Mouse (Mus musculus) lung, postnatal 25 days (tissue): ENCODE measurements around the gene Ppm1h.
A peak's percentile ranks its signal among the peaks of the same experiment; 100 is the strongest.

Source experiments
- DNase-seq: peaks from one replicate; pipeline ENCODE4 v3.0.0; 2022; ENCODE audit warnings: low spot score

The Ppm1h gene

DNA sequence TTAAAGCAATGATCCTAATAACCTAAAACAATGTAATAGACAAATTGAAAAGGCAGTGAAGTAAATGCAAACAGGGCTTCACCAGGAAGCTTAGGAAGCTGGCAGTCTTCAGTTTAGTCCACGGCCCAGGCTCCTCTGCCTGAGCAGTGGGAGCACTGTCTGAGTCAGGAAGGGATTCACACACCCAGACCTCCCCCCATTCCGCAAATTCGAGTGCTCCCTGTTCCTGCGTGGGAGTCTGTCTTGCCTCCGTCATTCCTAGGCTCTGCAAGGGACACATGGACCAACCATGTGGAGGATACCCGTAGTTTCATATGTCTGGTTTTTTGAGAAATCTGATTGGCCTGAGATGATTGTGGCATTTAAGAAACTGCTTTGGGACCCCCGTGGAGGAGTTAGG lies 67.6 kb downstream of the Ppm1h start:
- no peak for DNase-seq

GRCm38 (mm10) chr10:122747151-122747925 lies 68.8 kb downstream of the Ppm1h start:
- DNase-seq, result no peak

GRCm38 (mm10) chr10:122748361-122748951 lies 69.9 kb downstream of the Ppm1h start:
- no peak for DNase-seq

DNA sequence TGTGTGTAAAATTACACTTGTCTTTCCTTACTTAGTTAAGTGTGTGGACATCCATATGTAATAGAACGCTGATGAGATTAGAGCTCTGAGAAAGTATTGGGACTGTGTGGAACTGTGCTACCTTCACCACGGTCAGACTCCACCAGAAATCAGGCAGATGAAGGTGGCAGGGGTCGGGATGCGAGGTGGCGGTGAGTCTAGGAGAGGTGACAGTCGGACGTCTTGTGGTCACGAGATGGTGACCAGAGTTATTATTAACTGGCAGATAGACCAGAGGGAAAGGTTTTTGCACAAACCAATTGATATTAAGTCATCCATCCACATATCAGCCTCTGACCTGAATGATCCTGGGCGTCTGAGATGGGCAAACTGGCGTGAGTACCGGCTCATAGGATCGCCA lies 70.5 kb downstream of the Ppm1h start:
- no peak for DNase-seq

DNA sequence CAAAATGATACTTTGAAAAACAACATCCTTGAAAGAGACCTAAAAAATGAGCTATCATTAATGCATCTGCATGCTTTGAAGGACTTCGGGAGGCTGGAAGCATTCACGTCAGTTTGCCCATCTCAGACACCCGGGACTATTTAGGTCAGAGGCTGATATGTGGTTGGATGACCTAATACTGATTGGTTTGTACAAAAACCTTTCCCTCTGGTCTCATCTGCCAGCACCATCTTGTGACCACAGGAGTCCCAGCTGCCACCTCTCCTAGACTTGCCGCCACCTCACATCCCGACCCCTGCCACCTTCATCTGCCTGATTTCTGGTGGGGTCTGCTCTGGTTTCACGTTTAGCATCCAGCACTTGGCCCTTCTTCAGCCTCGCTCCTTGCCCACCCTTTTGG lies 71.3 kb downstream of the Ppm1h start:
- DNase-seq, result no peak

DNA sequence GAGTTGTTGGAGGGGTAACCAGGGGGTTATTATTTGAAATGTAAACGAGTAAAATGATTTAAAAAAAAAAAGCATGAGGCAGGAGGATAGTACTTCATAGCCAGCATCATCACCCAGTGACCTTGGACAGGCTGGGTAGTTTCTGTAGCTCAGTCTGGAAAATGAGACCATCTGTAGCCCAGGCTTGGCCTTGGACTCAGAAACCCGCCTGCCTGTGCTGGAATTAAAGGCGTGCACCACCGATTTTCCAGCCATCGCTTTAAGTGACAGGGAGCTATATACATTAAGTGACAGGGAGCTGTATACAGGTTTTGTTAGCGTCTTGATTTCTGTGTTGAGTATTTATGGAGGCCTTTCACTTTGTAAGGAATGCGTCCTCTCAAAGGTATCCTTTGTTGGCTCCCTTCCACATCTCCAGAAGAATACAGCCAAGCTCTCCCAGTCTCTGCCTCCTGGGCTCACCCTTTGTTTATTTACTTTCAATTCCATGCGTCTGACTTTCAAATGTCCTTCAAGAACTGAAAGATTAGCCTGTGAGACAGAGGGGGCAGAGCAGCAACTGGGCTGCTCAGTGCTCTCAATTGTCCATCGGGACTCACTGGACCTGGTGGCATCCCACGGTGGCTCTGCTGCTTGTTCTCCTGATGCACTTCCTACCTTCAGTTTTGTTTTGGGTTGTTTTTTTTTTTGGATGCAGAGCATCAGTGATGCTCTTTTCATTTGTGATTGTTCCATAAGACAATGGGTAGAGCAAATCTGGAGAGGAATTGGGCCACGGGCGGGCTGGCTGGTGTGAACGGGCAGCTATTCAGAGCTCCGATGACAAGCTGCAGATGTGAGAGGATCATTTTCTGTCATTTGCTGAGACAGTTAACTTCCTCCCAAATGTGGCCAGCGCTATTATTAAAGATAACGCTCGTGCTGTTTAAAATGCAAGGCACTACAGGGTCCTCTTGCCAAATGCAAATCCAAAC lies 74.7 kb downstream of the Ppm1h start:
- no peak for DNase-seq

GRCm38 (mm10) chr10:122753924-122754307 lies 75.4 kb downstream of the Ppm1h start:
- no peak for DNase-seq

GRCm38 (mm10) chr10:122754967-122755366 lies 76.4 kb downstream of the Ppm1h start:
- DNase-seq, result no peak

GRCm38 (mm10) chr10:122756879-122757530 lies 78.4 kb downstream of the Ppm1h start:
- no peak for DNase-seq

DNA sequence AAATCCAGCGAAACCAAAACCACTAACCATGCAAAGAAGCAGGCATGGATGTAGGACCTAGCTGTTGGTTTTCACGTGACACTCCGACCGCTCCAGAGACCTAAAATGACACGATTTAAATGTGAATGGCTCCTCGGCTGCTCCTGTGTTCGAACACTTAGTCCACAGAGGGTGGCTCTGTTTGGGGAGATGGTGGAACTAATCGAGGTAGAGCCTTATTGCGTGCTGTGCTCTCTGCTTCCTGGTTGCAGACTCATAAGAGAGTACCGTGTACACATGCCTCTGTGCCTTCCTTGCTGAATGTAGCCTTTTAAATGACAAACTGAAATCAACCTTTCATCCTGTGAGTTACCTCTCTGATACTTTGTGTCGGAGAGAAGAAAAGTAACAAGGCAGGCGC lies 79.2 kb downstream of the Ppm1h start:
- DNase-seq, result no peak

DNA sequence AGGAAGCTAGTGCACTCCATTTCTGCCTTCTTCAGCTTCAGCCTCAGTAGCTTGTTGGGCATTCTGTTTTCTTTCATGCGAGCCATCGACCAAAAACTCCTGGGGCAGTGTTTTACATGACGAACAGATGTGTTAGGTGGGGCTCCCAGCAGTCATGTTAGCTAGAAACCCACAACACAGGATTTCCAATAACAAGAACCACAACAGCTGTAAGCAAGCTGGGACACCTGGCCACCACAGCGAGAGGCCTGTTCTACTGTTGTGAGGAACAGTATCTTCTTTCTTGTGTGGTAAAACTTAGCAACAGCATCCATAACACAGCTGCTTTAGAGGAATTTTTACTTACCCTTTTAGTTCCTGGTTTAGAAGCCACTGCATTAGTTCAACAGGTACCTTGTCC lies 79.8 kb downstream of the Ppm1h start:
- peak; percentile 24 for DNase-seq

DNA sequence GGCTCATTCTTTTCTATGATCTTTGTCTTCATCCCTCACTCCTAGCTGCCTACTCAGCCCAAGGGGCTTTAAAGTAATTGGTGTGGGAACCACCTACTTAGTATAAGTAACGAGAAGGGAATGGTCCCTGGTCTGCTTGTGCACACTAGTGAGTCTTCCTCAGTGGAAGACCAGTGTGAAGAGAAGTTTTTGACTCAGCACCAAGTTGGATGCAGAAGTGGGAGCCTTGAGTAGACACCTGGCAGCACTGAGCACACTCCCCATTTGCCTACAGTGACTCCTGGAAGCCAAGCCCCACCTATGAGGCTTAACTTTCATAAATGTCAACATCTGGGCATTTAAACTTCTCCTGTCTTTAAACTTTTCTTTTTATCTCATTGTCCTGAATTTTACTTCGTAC lies 81.2 kb downstream of the Ppm1h start:
- no peak for DNase-seq

DNA sequence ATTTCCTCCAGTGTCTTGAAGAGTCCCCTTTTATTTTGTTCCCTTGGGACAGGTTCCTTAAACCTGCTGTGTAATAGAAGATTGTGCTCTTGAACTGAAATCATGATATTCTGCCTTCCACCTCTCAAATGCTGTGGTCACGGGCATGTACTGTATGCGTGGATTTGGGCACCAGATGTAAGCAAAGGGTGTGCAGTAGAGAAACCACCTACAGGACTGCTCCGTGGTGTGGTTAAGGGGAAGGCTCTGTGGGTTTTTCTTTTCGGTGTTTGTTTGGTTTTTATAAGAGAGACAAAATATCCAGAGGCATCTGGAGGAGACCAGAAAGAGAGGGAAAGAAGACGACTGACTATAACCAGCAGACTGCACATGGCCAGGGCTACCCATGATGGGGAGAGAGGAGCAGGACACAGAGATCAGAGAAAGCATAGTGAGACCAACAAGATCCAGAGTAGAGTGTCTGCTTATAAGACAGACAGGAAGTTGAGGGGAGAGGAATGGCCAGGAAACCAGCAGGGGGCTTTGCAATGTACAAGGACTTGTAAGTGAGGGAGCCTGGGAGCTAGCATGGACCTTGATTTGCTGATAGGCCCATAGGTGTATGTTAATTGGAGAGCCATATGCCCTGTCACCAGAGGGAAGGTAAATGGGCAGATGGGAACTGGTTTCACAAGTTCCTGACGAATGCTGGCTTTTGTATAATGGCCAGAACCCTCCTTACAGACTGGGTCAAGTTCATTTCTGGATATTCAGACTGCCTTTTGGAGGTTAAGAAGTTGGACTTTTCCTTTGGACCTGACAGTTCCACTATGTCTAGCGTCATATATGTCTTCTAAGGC lies 82.1 kb downstream of the Ppm1h start:
- DNase-seq, result no peak

DNA sequence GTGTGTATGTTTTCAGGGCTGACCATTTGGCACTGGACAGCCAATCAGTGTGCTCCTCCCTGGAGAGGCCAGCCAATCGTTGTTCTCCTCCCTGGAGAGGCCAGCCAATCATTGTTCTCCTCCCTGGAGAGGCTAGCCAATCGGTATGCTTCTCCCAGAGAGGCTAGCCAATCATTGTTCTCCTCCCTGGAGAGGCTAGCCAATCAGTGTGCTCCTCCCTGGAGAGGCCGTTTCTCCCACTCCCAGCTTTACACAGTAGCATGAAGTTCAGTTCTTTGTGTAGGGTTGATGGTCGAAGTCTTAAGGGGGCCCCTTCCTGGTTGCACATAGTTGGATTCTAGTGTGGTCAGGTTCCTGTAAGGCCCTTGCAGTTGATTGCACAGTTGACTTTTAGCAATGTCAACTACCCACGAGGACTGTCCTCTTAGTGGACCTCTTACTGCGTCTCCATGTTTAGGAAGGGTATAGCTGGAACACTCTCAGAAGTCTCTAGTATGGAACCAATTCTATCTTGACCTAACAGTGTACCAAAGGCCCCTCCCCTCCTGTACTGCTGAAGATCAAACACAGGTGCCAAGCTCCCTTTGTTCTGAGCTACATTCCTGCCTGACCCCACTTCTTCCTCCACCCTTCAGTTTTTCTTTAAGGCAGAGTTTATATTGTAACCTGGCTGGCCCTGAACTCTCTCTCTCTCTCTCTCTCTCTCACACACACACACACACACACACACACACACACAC lies 84.4 kb downstream of the Ppm1h start:
- DNase-seq, result no peak

GRCm38 (mm10) chr10:122763596-122763995 lies 85.0 kb downstream of the Ppm1h start:
- no peak for DNase-seq

DNA sequence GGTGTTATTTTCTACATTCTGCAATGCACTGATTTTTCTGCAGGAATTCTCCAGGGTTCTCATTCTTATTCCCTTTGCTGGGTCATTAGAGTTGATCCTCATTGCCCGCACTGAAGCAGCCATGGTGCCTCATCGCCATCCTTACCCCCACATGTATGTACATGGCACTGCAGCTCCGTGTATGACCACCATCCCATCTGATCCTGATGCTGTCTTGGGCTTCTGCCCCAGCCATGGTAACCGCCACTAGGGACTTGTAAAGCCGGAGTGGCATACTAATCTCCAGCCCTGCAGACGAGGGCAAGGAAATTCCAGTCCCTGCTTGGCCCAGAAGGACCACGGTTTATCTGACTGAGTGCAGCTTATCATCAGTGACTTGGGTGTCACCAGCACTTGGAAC lies 86.1 kb downstream of the Ppm1h start:
- DNase-seq, result no peak

DNA sequence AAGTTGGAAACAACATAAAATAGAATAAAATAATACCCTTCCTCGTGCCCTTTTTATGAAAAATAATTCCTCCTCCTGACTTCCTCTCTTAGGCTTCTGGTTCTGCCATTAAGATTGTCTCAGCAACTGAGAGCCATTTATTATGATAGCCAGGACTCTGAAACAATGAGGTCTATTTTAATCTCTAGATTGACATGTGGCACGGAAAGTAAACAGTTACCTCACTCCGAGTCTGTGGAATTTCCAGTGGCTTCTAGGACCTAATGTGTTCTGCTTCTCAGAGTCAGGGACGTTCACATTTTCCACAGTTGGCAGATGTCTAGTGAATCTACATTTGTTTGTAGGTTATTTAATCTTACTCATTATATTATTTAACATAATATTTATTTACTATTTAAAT lies 87.0 kb downstream of the Ppm1h start:
- DNase-seq, result peak; percentile 28

DNA sequence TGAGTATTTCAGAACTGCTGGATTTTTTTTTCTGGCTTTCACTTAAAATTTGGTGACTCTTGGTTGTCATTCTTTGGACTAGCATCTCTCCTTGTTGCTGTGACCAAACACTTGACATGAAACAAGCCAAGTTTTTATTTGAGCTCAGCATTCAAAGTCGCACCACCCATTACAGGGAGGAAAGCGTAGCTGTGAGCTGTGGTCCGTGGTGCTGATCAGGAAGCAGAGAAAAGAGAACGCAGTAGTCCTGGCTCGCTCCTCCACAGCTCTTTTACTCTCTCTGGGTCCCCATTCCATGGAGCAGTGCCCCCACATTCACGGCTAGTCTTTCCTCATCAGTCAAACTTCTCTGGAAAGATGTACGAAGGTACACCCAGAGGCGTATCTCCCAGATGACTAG lies 87.4 kb downstream of the Ppm1h start:
- DNase-seq, result no peak

GRCm38 (mm10) chr10:122768204-122768892 lies 89.8 kb downstream of the Ppm1h start:
- DNase-seq, result no peak

DNA sequence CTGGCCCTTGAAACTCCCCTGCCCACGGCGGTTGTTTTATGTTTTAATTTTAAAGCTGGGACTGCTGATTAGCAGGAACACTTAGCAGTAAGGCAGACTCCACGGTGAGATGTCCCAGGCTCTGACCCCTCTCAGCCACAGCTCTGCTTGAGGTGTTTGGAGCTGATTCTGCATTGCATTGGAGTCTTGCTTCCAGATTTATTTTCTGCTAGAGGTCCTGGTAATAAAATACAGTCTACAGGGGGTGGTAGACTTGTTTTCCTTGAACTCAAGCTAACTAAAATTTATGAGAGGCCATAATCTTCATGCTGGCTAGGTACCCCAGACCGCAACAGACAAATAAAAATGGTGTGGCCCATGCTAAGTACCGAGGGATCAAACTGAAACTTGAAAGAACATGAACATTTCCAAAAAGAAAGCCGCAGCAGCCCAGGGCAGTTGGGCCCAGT lies 90.4 kb downstream of the Ppm1h start:
- no peak for DNase-seq
